Mouse (Mus musculus): ENCODE measurements around the gene Crocc.

- no peak for TF ChIP-seq CTCF (IDR thresholded peaks at IDR 0.05; ENCODE audit: extremely low read depth, insufficient read length, insufficient replicate concordance, low read depth, low read length)
- TF ChIP-seq POLR2A (IDR thresholded peaks at IDR 0.05; ENCODE audit: low read depth, low read length): no peak
Measured at GRCm38 (mm10) chr4:141053568-141054161, 6.7 kb downstream of the Crocc start.
